Mouse (Mus musculus) kidney, postnatal 10 days (tissue): Measurements from ENCODE around the gene Traf6.
"Not testable (repeated sequence)": the region's sequence is repeated elsewhere in the genome, so short reads cannot be mapped to it uniquely, and the experiment has no call there.

ENCODE experiments used
- DNase-seq: peaks from one replicate; pipeline ENCODE4 v3.0.0; 2021; ENCODE audit warnings: mixed read lengths

Traf6 gene

DNA sequence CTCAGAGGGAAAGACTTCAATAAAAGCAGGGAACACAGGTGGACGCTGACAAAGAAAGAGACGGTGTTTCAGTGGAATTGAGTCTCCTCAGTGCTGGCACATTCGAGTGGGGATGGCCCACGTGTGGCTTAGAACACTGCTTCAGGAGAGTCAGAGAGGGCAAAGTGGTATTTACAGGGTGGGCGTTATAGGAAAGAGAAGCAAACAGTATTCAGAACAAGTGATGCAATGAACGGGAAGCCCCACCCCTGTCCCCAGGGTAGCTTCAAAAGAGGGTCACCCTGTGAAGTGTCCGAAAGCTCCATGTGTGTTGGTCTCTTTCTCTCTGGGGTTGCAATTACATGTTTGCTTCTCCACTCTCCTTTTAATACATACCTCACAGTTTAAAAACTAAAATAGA lies 17.4 kb downstream of the Traf6 start:
- no peak for DNase-seq

DNA sequence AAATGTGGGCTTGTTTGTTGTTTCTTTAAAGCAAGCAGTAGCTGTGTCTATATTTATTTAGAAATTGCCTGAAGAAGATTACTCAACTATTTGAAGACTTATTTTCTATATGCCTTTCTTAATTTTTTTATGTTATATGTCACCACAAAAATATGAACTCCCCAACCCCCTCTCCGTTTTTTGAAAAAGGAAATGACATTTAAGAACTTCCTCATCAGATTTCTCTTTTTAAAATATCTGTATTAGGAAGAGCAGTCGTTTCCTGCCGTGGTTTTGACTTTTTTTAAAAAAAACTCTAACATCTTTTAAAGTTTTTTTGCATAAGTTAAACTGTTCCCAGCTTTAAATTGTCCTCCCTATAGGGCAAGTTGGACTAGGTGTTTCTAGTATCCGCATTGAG lies 21.1 kb downstream of the Traf6 start:
- DNase-seq = no peak

DNA sequence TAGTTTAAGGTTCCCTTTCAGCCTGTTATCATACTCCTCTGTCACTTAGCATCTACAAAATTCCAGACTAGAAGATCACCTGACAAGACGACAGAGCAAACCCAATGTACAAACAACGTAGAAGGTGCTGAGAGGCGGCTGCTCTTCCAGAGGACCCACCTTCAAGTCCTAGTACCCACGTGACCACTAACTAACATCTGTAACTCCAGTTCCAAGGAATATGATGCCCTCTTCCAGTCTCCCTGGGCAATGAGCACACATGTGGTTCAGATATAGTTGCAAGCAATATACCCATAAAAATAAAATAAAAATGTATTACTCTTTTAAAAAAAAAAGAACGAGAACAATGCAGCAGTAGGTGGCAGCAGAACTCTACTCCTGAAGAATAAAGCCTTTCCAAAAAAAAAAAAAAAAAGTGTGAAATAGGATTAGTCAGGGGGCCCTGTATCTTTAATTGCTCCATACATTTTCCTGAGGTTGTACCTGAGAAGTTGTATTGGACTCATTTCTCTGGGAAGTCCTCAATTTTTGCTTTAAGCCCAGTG lies 27.8 kb downstream of the Traf6 start:
- DNase-seq = peak; percentile 53

DNA sequence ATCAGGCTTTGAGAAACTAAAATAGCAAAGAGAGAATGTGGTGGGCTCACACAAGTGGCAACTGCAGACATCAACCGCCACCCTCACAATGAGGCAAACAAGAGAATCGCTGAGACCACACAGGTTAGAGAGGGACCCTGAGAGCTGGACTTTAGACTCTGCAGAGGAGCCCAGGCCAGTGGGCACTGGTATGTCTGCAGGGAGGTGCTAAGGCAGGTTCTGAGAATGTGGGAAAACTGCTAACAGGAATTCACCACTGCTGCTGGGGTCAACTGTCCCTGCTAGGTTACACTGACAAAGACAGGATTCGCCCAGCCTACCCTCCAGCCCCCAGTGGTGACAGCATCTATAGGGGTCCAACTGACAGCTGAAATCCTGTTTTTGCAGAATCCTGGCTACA lies 33.4 kb downstream of the Traf6 start:
- DNase-seq = no peak

DNA sequence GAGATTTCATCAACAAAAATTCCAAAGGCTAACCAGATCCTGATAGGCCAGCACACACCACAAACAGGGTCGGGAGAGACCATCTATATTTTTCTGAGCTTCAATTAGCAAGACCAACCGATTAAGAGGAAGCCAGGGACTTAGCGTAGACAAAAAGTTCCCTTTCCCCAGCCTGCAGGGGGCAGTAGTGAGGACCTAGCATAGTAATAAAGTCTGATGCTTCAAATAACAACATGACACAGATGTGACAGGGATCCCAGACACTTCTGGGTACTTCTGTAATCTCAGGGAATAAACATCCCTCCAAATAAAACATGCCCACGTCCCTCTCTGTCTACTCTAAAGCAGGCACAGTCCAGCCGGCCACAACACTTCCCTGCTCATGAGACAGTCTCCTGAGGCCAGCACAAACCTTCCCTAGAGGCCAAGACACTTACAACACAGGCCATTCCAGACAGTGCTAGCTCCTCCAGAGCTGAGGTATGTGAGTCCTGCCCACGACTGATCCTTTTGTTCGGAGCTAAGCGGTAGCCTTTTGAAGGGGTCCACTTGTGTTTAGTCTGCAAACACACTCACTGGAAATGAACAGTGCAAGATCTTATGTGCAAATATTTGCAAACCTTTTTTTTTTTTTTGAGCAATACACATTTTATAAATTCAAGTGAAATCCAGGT lies 37.6 kb downstream of the Traf6 start:
- peak; percentile 60 for DNase-seq

DNA sequence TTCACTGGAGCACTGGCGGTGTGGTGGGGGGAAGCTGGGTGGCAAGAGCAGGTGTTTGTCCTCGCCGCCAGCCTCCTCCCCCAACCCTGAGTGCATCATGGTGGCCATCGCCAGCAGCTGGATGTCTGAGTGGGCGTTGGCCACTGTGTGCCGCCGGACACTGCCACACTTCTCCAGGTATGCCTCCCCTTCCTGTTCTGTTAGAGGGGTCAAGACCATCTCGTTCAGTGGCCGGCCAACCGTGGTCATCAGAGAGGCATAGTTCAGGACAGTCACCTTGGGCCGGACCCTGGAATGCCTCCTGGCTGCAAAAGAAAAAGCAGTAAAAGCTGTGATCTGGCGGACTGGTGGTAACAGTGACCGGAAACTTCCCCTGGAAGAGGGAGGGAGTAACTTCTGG lies 38.9 kb downstream of the Traf6 start:
- no peak for DNase-seq

DNA sequence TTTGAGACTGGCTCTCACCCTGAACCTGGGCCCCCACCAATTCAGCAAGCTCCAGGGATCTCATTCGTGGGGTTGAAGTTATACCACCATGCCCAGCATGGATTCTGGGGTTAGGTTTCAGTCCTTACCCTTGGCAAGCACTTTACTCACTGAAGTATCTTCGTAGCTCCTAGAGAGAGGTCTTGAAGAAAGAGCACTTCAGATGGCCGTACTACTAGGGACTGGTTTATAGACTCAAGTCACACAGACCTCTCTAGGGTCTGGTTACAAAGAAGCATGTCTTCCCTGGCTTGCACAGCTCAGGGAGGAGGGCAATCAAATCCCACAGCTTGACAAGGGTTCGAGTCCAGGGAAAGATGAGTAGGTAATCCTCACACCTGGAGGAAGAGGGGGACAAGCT lies 43.6 kb downstream of the Traf6 start:
- DNase-seq = no peak

DNA sequence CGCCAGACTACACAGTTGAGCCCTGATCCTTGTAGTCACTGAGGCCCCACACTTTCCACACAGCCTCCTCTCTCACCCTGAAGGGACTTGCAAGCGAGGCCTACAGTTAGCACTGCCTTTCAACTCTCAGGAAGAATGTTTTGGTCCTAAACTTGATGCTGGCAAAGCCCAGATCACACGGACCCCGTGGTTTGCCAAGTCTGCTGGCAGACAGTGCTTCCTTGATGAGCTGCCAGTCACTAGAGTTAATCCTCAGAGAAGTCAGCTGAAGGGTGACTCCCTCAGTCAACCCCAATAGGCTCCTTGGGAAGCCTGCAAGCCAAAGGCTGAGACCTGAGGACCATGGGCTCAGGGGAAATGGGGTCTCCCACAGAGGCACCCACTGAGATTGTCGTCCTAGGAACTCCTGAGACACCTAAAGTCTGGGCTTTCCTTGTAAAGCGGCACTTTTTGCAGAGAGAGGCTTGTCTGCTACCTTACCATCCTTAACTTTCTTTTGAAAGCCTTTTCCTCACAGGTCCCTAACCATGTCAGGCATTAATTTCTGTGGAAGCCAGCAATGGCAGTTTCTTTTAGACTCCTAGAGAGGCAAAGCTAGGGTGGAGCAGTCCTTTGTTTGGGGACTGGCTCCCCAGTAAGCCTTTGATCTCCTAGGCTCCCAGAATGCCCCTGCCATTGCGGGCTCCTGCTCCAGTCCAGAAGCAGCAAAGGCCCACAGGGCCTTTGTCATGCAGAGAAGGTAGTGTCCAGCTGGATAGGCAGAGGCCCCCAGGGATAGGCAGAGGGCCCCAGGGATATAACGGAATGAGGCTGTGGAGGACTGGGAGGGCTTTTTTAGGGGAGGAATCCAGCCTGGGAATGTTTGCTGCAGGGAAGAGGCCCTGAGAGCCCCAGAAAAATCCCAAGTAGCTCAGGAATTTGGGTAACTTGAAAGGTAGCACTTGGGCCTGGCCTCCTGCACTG lies 44.4 kb downstream of the Traf6 start:
- no peak for DNase-seq

DNA sequence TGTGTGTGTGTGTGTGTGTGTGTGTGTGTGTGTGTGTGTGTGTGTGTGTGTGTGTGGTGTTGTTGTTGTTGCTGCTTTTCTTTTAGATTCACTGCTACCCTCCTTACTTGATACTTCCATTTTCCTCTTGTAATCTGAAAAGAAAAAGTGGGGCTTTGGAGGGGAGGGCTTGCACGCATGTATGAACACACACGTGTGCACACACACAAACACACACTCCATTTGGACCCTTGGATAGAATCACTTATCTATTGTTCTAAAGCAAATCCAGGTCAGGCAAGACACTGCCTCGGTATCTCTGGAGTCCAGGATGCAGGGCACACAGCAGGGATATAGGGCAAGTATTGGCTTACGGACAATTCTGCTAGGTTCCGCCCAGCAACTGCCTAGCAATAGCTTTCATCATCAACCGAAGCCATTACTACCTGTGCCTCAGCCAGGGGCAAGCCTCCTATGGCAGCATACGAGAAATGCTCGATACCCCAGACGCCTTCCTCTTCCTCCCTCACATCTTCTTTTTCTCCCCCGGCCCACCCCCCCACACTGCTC lies 45.2 kb downstream of the Traf6 start:
- no peak for DNase-seq

DNA sequence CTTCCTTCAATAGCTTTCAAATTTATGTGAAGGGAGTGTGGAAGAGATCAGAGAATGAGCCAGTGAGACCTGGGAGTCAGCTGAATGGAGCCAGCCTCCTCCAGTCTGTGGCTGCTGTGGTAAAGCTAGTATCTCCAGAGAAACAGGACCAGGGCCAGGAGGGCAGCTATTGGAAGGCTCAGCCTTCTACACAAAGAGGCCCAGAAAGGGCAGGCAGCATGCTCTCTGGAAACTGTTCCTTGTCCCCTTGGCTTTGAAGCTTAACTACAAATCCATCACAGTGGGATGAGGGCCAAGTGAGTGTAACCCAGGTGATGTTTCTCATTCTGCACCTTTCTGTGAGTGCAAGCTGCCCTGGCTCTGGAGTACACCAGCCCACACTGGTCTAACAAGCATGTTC lies 49.6 kb downstream of the Traf6 start:
- DNase-seq = no peak

DNA sequence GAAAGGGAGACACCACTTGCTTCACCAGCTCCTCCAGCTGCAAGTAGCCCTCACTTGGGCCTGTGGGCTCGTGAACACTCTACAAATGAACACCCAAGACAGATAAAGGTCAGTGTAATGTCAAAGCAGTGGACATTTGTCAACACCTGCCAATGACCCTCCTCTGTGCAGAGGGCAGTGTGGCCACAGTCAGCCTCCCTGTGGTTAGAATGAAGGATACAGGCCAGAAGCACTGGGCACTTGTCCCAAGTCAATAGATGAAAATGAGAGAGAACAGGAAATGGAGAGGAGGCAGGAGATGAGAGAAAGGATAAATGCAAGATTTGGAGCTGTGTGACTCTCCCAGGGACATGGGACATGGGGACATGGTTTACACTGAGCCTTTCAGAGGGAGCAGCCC lies 51.2 kb downstream of the Traf6 start:
- no peak for DNase-seq

DNA sequence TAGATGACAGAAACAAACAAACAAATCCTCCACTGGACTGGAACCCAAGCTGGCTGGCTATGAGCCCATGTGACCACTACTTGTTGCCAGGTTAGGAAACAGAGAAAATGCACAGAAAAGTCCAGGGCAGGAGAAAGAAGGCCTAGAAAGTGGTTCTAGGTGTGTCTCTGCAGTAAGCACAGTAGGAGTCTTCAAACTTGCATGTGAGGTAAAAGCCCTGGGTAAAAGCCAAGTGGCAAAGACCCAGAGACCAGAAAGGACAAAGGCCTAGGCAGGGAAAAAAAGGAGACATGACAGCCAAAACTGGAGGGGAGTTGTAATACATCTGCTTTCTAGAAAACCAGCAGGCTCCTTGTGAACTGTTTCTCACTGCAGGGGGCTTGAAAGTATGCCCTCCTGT lies 52.7 kb downstream of the Traf6 start:
- peak; percentile 45 for DNase-seq

DNA sequence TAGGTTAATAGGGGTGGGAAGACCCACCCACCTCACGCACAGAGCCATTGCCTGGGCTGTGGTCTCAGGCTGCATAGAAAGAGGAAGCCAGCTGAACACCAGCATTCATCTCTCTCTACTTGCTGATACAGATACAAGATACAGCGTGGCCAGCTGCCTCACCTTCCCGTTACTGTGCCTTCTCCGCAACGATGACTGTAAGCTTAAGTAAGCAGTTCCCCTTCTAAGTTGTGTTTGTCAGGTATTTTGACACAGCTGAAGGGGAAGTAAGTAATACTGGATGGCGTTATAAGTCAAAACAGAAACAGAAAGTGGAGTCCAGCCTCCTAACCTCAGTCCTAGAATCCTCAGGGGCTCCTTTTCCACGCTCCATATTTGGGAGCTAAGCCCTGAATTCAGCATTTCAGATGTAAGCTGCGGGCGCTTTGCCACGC lies 54.6 kb downstream of the Traf6 start:
- DNase-seq = no peak

DNA sequence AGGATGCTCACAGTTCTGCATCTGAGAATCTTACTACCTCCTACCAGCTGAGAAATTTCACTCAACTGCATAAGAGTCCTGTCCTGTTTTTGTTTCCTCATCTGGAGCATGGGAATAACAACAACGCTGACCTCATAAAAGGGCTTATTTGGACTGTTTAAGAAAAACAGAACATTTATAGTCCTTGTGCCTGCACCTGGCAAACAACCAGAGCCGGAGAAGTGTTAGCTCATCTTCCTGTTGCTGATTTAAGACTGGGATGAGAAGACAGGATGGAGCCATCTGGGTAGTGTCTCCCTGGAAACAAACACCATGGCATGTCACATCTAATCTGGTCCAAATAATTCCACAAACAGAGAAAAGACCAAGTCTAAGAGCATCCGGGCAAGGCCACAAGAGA lies 55.3 kb downstream of the Traf6 start:
- DNase-seq = peak; percentile 76

DNA sequence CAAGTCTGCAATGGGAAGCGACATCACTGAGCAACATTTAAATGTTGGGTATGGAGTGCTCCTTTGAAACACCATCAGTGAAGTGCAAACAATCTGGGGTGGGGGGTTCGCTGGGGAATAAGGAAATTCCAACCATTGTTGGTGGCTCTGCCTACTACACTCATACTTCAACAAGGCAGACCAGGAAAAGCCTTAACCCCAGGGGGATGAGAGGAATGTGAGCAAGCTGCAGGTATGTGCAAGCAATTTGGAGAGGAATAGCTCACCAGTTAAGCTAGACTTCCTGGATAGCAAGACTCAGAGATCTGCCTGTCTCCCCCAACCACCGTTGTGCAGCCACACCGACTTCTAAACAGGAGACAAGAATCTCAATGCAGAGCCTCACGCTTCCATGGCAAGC lies 61.7 kb downstream of the Traf6 start:
- DNase-seq = no peak

DNA sequence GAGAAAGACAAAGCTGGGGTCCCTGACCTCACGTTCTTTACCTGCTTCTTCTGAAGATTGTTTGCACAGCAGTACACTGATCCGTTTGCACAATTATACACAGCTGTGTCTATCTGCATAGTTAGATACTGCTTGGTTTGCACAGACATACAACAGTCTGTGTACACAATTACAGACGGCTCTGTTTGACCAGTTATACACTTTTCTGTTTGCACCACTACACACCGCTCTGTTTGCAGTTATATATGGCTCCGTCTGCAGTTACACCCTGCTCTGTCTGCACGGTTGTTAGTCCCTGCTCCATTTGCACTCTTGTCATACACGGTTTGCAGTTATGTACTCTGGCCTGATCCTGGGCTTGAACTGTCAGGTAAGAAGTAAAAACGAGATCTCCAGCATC lies 63.4 kb downstream of the Traf6 start:
- DNase-seq = no peak

DNA sequence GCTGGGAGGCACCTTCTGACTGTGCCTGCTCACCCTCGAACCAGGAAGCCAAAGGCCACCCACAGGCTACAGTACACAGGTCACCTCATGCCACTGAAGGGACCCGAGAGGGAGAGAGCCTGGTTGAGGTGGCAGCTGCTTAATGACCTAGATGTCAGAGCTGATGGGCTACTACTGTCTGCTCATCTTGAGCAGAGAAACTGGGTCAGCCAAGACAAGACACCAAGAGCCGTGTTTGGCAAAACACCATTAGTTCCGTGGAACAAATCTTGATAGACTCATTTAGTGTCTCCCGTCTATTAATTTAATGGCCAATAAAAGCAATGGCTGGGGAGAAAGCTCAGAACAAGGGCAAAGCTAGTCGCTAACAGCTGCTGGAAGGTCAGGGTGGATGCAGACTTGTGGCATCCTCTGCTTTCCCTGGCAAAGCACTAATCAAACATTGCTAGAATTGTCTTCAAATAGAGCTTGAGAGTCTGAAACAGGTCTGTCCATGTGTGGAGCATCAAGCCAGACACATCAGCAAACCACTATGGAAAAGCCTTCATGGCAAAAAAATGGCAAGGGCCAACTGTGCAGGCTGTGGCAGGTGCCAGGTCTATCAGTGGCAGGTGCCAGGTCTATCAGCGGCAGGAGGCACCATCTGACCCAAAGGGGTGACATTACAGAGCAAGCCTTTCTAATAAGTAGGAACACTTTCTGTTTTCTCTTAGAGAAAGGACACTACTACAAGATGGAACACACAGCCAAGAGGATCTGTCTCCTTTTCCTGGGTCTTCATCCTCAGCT lies 64.0 kb downstream of the Traf6 start:
- DNase-seq = no peak

DNA sequence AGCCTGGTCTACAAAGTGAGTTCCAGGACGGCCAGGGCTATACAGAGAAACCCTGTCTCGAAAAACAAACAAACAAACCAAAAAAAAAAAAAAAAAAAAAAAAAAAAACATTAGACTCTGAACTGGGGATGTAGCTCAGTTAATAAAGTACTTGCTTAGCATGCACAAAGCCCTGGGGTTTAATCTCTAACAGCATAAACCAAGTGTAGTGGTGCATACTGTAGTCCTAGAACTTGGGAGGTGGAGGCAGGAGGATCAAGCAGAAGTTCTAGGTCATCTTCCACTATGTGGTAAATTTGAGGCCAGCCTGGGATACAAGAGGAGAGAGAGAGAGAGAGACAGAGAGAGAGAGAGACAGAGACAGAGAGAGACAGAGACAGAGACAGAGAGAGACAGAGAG lies 67.4 kb downstream of the Traf6 start:
- not testable (repeated sequence) for DNase-seq

DNA sequence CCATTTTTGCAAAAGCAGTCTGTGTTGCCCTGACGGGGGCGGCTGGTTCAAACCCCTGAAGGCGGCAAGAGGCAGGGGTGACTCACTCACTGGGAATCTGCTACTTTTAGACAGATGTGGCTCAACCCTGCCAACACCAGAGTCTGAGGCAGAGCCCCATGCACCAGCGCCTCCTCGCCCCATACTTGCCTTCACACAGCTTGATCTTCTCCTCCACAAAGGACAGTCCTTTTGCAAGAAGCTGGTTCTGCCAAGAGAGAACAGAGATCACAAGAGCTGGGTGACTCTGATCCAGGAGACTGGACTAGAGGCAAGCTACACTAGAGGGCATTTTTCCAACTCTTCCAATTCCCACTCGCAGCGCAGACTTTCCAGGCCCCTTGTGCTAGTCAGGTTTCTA lies 68.3 kb downstream of the Traf6 start:
- no peak for DNase-seq
